Mouse (Mus musculus): ENCODE results near the gene Cercam. TPM values are rescaled to one million over a fixed set of nuclear protein-coding genes. Genes with fewer than 3 reads are reported as not detected.
"Not testable (repeated sequence)": the region's sequence is repeated elsewhere in the genome, so short reads cannot be mapped to it uniquely, and the experiment has no call there.

Cercam gene
- polyA plus RNA-seq, 1 experiment: 9.9 TPM

DNA sequence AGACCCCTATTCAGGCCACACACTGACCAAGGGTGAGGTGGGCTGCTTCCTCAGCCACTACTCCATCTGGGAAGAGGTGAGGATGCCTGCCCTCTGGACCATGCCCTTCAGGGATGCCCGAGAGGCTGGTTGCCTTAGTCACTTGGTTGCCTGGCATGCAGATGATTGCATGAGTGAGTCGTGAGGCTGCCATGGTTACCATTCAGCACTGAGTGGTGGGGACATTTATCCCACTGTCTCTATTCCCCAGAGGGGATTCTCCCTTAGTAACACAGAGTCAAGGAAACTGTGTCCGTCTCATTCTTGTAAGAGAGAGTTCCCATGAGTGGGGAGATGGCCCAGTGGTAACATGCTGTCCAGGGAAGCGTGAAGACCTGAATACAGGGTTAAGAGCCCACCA, 9.1 kb downstream of the Cercam start:
- no peak overlapping the region for H3K27ac ChIP-seq (ENCODE audit: control insufficient read depth, insufficient read depth, low read length)
- TF ChIP-seq CTCF (IDR thresholded peaks at IDR 0.05; ENCODE audit: borderline replicate concordance, control insufficient read depth, extremely low read depth, insufficient read depth, low read length, poor library complexity): no peak
- no peak for TF ChIP-seq POLR2A (IDR thresholded peaks at IDR 0.05; ENCODE audit: control insufficient read depth, extremely low read depth, insufficient read depth, low read length, poor library complexity)
- H3K4me3 ChIP-seq (ENCODE audit: control insufficient read depth, insufficient read depth, low read length): no peak overlapping the region
- no peaks in the 10 kb centered on the region for H3K27me3 ChIP-seq (ENCODE audit: control insufficient read depth, insufficient read depth, low read length)
- peaks cover 3% of the 10 kb centered on the region; the same call in 1 of the 2 replicates for H3K4me1 ChIP-seq (replicated peaks; ENCODE audit: control insufficient read depth, insufficient read depth, low read length)
- H3K36me3 ChIP-seq (ENCODE audit: control insufficient read depth, insufficient read depth, low read length): no peaks in the 10 kb centered on the region
- DNase-seq: no peak
- 96% methylated on average over 4 of the region's 4 CpGs for WGBS

DNA sequence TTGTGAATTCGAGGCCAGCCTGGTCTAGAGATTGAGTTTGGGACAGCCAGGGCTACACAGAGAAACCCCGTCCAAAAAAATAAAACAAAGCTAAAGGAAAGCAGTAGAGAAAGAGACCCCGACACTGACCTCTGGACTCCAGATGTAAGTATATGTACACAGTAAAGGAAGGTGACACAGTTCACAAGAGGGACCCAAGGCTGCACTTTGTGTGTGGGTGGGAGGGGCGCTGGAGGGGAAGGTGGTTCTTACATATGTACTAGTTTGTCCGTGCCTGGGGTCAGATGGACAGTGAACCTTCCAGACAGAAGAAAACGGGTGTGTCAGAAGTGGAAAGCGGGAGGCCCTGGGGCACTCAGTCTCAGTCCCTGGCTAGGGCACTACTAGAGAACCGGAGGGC, 10.2 kb downstream of the Cercam start:
- TF ChIP-seq POLR2A (IDR thresholded peaks at IDR 0.05; ENCODE audit: control insufficient read depth, extremely low read depth, insufficient read depth, low read length, poor library complexity): no peak
- no peak for TF ChIP-seq CTCF (IDR thresholded peaks at IDR 0.05; ENCODE audit: borderline replicate concordance, control insufficient read depth, extremely low read depth, insufficient read depth, low read length, poor library complexity)

DNA sequence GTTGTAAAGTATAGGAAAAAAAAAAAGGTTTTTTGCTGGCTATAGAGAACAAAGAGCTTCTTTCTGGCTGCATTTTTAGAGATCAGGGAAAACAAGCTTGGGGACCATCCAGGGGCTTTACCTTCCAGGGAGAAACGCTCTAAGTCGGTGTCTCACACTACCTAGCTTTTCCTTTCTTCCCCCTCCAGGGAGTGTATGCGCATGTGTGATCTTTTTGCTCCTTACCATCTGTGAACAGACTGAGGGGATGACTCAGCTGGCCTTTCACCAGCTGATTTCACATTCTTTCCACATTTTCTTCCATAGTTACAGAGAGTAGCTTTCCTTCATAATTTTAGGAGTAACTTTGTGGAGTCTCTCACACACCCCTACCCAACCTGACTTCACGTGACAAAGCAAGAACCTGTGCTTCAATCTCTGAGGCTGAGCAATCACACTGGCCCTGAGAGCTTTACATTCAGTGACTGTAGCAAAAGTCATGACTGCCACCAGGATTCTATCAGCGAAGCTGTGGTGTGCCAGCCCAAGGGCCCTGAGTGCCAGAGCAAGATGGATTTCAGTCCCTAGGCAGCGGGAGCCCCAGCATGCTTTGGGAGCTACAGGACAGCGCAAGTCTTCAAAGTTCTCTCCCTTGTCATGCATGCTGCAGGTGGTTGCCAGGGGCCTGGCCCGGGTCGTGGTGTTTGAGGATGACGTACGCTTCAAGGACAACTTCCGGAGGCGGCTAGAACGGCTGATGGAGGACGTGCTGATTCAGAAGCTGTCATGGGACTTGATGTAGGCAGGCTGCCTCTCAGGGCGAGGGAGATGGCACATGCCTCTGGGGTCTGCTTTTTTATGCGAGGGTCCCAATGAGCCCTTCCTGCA, 11.2 kb downstream of the Cercam start:
- Histone ChIP-seq H3K4me3 (ENCODE audit: control insufficient read depth, insufficient read depth, low read length) (no peak overlapping the region), H3K36me3 (ENCODE audit: control insufficient read depth, insufficient read depth, low read length) (no peaks in the 10 kb centered on the region), H3K27me3 (ENCODE audit: control insufficient read depth, insufficient read depth, low read length) (no peaks in the 10 kb centered on the region), H3K27ac (ENCODE audit: control insufficient read depth, insufficient read depth, low read length) (no peak overlapping the region), H3K4me1 (replicated peaks; ENCODE audit: control insufficient read depth, insufficient read depth, low read length) (no peaks in the 10 kb centered on the region)
- TF ChIP-seq POLR2A (IDR thresholded peaks at IDR 0.05; ENCODE audit: control insufficient read depth, extremely low read depth, insufficient read depth, low read length, poor library complexity) (no peak), CTCF (IDR thresholded peaks at IDR 0.05; ENCODE audit: borderline replicate concordance, control insufficient read depth, extremely low read depth, insufficient read depth, low read length, poor library complexity) (no peak)
- no peak for DNase-seq
- 96% methylated on average over 17 of the region's 17 CpGs for WGBS

More for the DNA sequence above, 10.2 kb downstream of the Cercam start:
- Histone ChIP-seq H3K27me3 (ENCODE audit: control insufficient read depth, insufficient read depth, low read length) (no peaks in the 10 kb centered on the region), H3K4me1 (replicated peaks; ENCODE audit: control insufficient read depth, insufficient read depth, low read length) (no peaks in the 10 kb centered on the region), H3K27ac (ENCODE audit: control insufficient read depth, insufficient read depth, low read length) (no peak overlapping the region), H3K36me3 (ENCODE audit: control insufficient read depth, insufficient read depth, low read length) (no peaks in the 10 kb centered on the region), H3K4me3 (ENCODE audit: control insufficient read depth, insufficient read depth, low read length) (no peak overlapping the region)
- WGBS: 93% methylated on average over 8 of the region's 8 CpGs
- DNase-seq: no peak

DNA sequence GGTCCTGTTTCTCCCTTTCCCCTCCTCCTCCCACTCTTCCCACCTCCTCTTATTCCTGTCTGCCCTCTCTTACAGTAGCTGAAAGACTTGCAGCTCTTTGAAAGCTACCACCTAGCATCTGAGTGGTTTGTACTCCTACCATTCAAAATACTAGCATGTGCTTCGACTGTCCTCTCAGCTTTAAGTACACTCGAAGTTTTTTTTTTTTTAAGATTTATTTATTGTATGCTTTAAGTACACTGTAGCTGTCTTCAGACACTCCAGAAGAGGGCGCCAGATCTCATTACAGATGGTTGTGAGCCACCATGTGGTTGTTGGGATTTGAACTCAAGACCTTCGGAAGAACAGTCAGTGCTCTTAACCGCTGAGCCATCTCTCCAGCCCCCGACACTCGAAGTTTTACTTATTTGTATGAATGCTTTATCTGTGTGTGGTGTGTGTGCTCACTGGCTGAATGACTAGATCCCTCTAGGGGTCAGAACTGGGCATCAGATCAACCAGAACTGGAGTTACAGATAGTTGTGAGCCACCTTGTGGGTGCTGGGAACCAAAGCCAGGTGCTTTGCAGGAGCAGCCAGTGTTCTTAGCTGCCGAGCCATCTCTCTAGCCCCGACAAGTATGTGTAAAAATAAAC, 17.8 kb downstream of the Cercam start:
- not testable (repeated sequence) for DNase-seq; H3K4me3 ChIP-seq (ENCODE audit: control insufficient read depth, insufficient read depth, low read length); H3K27me3 ChIP-seq (ENCODE audit: control insufficient read depth, insufficient read depth, low read length); H3K36me3 ChIP-seq (ENCODE audit: control insufficient read depth, insufficient read depth, low read length); H3K27ac ChIP-seq (ENCODE audit: control insufficient read depth, insufficient read depth, low read length)
- H3K4me1 ChIP-seq (replicated peaks; ENCODE audit: control insufficient read depth, insufficient read depth, low read length): peaks cover 15% of the 10 kb centered on the region
- 68% methylated on average over 9 of the region's 9 CpGs for WGBS

DNA sequence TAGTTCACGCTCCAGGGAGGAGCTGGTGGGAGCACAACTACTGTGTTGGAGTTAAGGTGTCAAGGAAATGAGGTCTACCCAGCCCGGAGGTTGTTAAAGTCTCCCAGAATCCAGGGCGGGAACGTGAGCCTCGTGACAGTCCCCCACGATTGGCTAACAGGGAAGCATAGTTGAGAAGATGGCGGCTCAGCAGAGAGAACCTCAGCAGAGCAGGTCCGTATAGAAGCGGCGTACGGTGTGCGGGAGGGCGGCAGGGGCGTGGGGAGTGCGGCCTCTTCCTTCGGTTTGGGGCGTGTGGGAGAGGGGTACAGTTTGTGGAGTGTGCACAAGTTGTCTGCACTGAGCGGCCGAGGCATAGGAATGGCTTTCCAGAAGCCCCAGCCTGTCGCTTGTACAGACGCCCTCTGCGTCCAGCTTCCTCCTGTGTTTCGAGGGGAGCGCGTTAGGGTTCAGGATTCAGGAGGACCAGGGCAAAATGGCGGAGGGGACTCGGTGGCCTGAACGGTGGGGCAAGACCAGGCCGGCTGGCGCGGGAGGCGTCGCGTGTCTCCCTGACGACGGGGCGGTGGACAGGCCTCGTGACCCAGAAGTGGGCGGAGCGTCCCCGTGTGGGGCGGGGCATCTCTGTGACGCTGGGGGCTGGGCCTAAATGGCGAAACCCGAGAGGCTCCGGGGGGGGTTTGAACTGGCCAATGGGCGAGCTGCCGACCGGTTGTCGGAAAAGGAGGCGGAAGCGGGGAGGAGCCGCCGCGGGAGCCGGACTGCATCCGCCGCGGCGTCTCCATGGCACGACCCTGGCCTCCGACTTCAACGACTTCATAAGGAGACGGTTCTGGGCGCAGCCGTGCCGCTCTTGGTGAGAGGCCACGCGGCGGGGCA, 20.3 kb downstream of the Cercam start, which contains the start of gene Odf2:
TSS of gene Odf2 (plus strand) at position 156 of the 879 bp plus-strand sequence.
- WGBS: under 1% methylated on average over 70 of the region's 70 CpGs
- peak; percentile 100 for DNase-seq
- peaks cover 15% of the 10 kb centered on the region for H3K4me1 ChIP-seq (replicated peaks; ENCODE audit: control insufficient read depth, insufficient read depth, low read length)
- H3K4me3 ChIP-seq (ENCODE audit: control insufficient read depth, insufficient read depth, low read length): peak within 1 kb of the TSS; percentile 71
- TF ChIP-seq CTCF (IDR thresholded peaks at IDR 0.05; ENCODE audit: borderline replicate concordance, control insufficient read depth, extremely low read depth, insufficient read depth, low read length, poor library complexity) (no peak; the same call in 1 of the 2 replicates), POLR2A (IDR thresholded peaks at IDR 0.05; ENCODE audit: control insufficient read depth, extremely low read depth, insufficient read depth, low read length, poor library complexity) (no peak; the same call in 1 of the 2 replicates)
- peaks cover 12% of the 10 kb centered on the region for H3K36me3 ChIP-seq (ENCODE audit: control insufficient read depth, insufficient read depth, low read length)
- H3K27ac ChIP-seq (ENCODE audit: control insufficient read depth, insufficient read depth, low read length): no peak within 1 kb of the TSS
- H3K27me3 ChIP-seq (ENCODE audit: control insufficient read depth, insufficient read depth, low read length): no peaks in the 10 kb centered on the region
